ENCODE assay signal across 37 mouse cellular contexts in the genomic region with DNA sequence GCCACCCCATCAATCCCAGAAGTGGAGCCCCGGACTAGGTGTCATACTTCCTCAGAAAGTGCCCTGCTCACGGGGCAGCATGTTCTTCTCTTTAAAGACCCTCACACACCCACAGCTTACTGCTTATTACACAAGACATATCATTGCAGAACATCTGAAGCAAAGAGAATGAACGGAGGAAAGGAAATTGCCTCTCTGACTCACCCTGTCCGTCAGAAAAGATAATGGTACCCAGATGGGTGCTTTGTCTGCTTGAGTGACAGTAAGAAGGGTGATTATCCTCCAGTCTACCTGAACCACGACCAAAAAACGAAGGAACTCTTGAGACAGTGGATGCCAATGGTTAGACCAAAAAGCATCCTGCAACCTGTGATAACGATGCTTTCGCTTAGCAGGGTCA. TPM values are rescaled to one million over a fixed set of nuclear protein-coding genes. Genes with fewer than 3 reads are reported as not detected.
"Had no signal": no experiment of that assay in that cellular context is flagged by ENCODE, and none has a peak within 500 bp of the region (broad histone marks: within the 10 kb centered on the region; RNA-seq: fewer than 3 reads in every experiment).

No protein-coding gene starts in this region.

- H3K9me3 ChIP-seq: heart, embryonic 12.5 days; heart, embryonic 13.5 days; heart, embryonic 15.5 days; hindbrain, embryonic 10.5 days; hindbrain, embryonic 12.5 days; hindbrain, embryonic 13.5 days; hindbrain, embryonic 15.5 days; intestine, embryonic 15.5 days; kidney, embryonic 15.5 days had no signal

- ATAC-seq: hindbrain, embryonic 16.5 days; hindbrain, postnatal 0 days; inflammation-experienced regulatory T-cells, adult 6 months; intestine, embryonic 15.5 days; intestine, embryonic 16.5 days; intestine, postnatal 0 days had no signal

- H3K27me3 ChIP-seq: heart, embryonic 15.5 days; hindbrain, embryonic 15.5 days had no signal

- H3K36me3 ChIP-seq: heart, embryonic 12.5 days; heart, embryonic 13.5 days; heart, embryonic 15.5 days; hindbrain, embryonic 10.5 days; hindbrain, embryonic 12.5 days; hindbrain, embryonic 13.5 days; hindbrain, embryonic 15.5 days; intestine, embryonic 15.5 days; kidney, embryonic 15.5 days had no signal

- H3K27ac ChIP-seq: heart, embryonic 13.5 days; heart, embryonic 15.5 days; hindbrain, embryonic 10.5 days; hindbrain, embryonic 12.5 days; hindbrain, embryonic 13.5 days; hindbrain, embryonic 14.5 days; hindbrain, embryonic 15.5 days; hindbrain, postnatal 0 days; intestine, embryonic 15.5 days; kidney, embryonic 15.5 days; kidney, postnatal 0 days; layer of hippocampus, adult 2 months; left cerebral cortex, adult 2 months had no signal

- H3K4me1 ChIP-seq: heart, embryonic 12.5 days; hindbrain, embryonic 12.5 days had no signal

- DNase-seq: heart, postnatal 10 days; heart, postnatal 14 days; heart, postnatal 36 days; heart, postnatal 4 days; kidney, adult 11 months; kidney, adult 18-20 months; kidney, adult 2 months; kidney, adult 8-10 months; kidney, adult 9 months; kidney, postnatal 10 days; kidney, postnatal 14 days; kidney, postnatal 25 days; kidney, postnatal 36 days; kidney, postnatal 4 days; layer of hippocampus, adult 9-11 months; layer of hippocampus, postnatal 36 days had no signal

- H3K4me3 ChIP-seq: heart, embryonic 12.5 days; heart, embryonic 13.5 days; heart, embryonic 15.5 days; hindbrain, embryonic 10.5 days; hindbrain, embryonic 12.5 days; hindbrain, embryonic 13.5 days; hindbrain, embryonic 15.5 days; intestine, embryonic 15.5 days; kidney, embryonic 15.5 days; layer of hippocampus, adult 2 months; left cerebral cortex, adult 2 months had no signal

- H3K9ac ChIP-seq: heart, embryonic 12.5 days; heart, embryonic 13.5 days; heart, embryonic 15.5 days; hindbrain, embryonic 12.5 days; hindbrain, embryonic 13.5 days; hindbrain, embryonic 14.5 days; hindbrain, embryonic 15.5 days; intestine, embryonic 15.5 days; kidney, embryonic 15.5 days had no signal

- H3K4me2 ChIP-seq: heart, embryonic 11.5 days; heart, embryonic 12.5 days; heart, embryonic 13.5 days; heart, embryonic 15.5 days; hindbrain, embryonic 12.5 days; hindbrain, embryonic 13.5 days; hindbrain, embryonic 14.5 days; hindbrain, embryonic 15.5 days; intestine, embryonic 15.5 days; kidney, embryonic 15.5 days had no signal

RNA-seq across cellular contexts. Expression of a gene that starts 4.4 kb away (rescaled TPM):
- total RNA-seq: heart, postnatal 14 days; heart, postnatal 36 days; hematopoietic stem cell, adult 5-6 weeks had no signal
- polyA plus RNA-seq: inflammation-experienced regulatory T-cells, adult 6 months; intestine, embryonic 14.5 days; intestine, postnatal 0 days had no signal
